Mouse (Mus musculus) testis, adult 2 months (tissue): Measurements from ENCODE around the gene Atg101.

ENCODE experiments used
- CTCF ChIP-seq: fragments of 200-500 bp; IDR thresholded peaks from 2 replicates; pipeline ENCODE4 v1.5.1; 2012; ENCODE audit warnings: low read depth, mild to moderate bottlenecking, inconsistent platforms, low read length, moderate library complexity; ENCODE audit not compliant: control insufficient read depth, insufficient read depth, insufficient replicate concordance
- POLR2A ChIP-seq: fragments of 200-500 bp; IDR thresholded peaks from 2 replicates; pipeline ENCODE4 v1.6.1; 2012; ENCODE audit warnings: low read depth, mild to moderate bottlenecking, inconsistent platforms, low read length, moderate library complexity; ENCODE audit not compliant: control insufficient read depth

GRCm38 (mm10) chr15:101283911-101284750, at the start of gene Atg101:
- TF ChIP-seq CTCF (peak; percentile 96), POLR2A (peak; percentile 91)
